Mouse (Mus musculus) CH12.LX (cell line): ENCODE data around the gene Pik3r2. TPM values are rescaled to one million over a fixed set of nuclear protein-coding genes. Genes with fewer than 3 reads are reported as not detected.

Experiments
- DNase-seq: peaks from one replicate; pipeline ENCODE4 v3.0.0-alpha.2; 2013; ENCODE audit errors: extremely low read depth
- H3K27ac ChIP-seq: 2 replicates; pipeline ENCODE4 v1.5.1; 2012; ENCODE audit warnings: low read depth, mild to moderate bottlenecking, control low read depth, moderate library complexity; ENCODE audit not compliant: insufficient read depth
- H3K27me3 ChIP-seq: replicated peaks from 2 replicates; pipeline ENCODE3; 2012; ENCODE audit warnings: inconsistent platforms
- H3K36me3 ChIP-seq, 2 experiments: replicated peaks in 1 of 2; 2 replicates each; pipeline versions ENCODE3 to v1.6.1; 2012; ENCODE audit warnings: inconsistent platforms in 1 of 2, low read length in 1 of 2, mild to moderate bottlenecking in 1 of 2, mixed read lengths in 1 of 2, moderate library complexity in 1 of 2; ENCODE audit not compliant: control insufficient read depth in 1 of 2, insufficient read depth in 1 of 2
- H3K4me1 ChIP-seq, 2 experiments: 2 replicates each; pipeline ENCODE4 v1.6.1; 2012; ENCODE audit warnings: inconsistent platforms in 1 of 2, moderate library complexity in 1 of 2; ENCODE audit not compliant: insufficient read depth in 2 of 2, control insufficient read depth in 1 of 2
- H3K4me2 ChIP-seq: 2 replicates; pipeline ENCODE4 v1.6.1; 2012; ENCODE audit warnings: low read depth, mild to moderate bottlenecking, control low read depth; ENCODE audit not compliant: poor library complexity, insufficient read depth, severe bottlenecking
- H3K4me3 ChIP-seq, 3 experiments: fragments of 150-350 bp in 1 of 3; sonication (generic) in 1 of 3; replicated peaks in 1 of 3; 2 replicates each; pipeline versions ENCODE3 to v1.5.1; 2011 to 2012; ENCODE audit warnings: low read depth in 2 of 3, low read length in 2 of 3, mild to moderate bottlenecking in 2 of 3, moderate library complexity in 2 of 3, control low read depth in 1 of 3, improper control_type of control experiment in 1 of 3, inconsistent platforms in 1 of 3, mixed read lengths in 1 of 3; ENCODE audit not compliant: poor library complexity in 1 of 3
- H3K79me2 ChIP-seq: replicated peaks from 2 replicates; pipeline ENCODE4 v1.6.1; 2012; ENCODE audit warnings: mild to moderate bottlenecking, moderate library complexity; ENCODE audit not compliant: control insufficient read depth, poor library complexity, insufficient read depth, severe bottlenecking; ENCODE audit errors: extremely low read depth
- H3K9ac ChIP-seq: 2 replicates; pipeline ENCODE4 v1.6.1; 2012; ENCODE audit warnings: low read depth, mild to moderate bottlenecking, control low read depth, moderate library complexity; ENCODE audit not compliant: insufficient read depth
- H3K9me3 ChIP-seq: replicated peaks from 2 replicates; pipeline ENCODE3; 2012; ENCODE audit warnings: low read length, inconsistent platforms, mixed read lengths
- CTCF ChIP-seq, 2 experiments: IDR thresholded peaks in 1 of 2; conservative IDR thresholded peaks in 1 of 2; 2 replicates each; pipeline ENCODE4 v1.5.1; 2011 to 2012; ENCODE audit warnings: low read depth in 2 of 2, low read length in 2 of 2, improper control_type of control experiment in 1 of 2, inconsistent platforms in 1 of 2, mild to moderate bottlenecking in 1 of 2, moderate library complexity in 1 of 2
- E2F4 ChIP-seq: IDR thresholded peaks from 2 replicates; pipeline ENCODE4 v1.6.1; 2011; ENCODE audit warnings: low read depth, low read length, improper control_type of control experiment; ENCODE audit not compliant: insufficient replicate concordance
- ELF1 ChIP-seq: IDR thresholded peaks from 2 replicates; pipeline ENCODE4 v1.6.1; 2014; ENCODE audit warnings: low read depth, mild to moderate bottlenecking, inconsistent platforms, low read length, improper control_type of control experiment
- EP300 ChIP-seq: IDR thresholded peaks from 2 replicates; pipeline ENCODE4 v1.6.1; 2011; ENCODE audit warnings: low read length, improper control_type of control experiment
- ETS1 ChIP-seq: conservative IDR thresholded peaks from 2 replicates; pipeline ENCODE4 v1.6.1; 2012; ENCODE audit warnings: low read depth, mild to moderate bottlenecking, inconsistent platforms, low read length, improper control_type of control experiment, moderate library complexity
- GABPA ChIP-seq: IDR thresholded peaks from 2 replicates; pipeline ENCODE4 v1.6.1; 2012; ENCODE audit warnings: low read depth, low read length, improper control_type of control experiment, inconsistent platforms; ENCODE audit not compliant: insufficient replicate concordance
- HCFC1 ChIP-seq: IDR thresholded peaks from 2 replicates; pipeline ENCODE4 v1.6.1; 2012; ENCODE audit warnings: low read depth, mild to moderate bottlenecking, inconsistent platforms, low read length, improper control_type of control experiment
- JUN ChIP-seq: IDR thresholded peaks from 2 replicates; pipeline ENCODE4 v1.6.1; 2011; ENCODE audit warnings: low read depth, mild to moderate bottlenecking, low read length, improper control_type of control experiment, moderate library complexity; ENCODE audit not compliant: insufficient read depth
- JUND ChIP-seq: conservative IDR thresholded peaks from 2 replicates; pipeline ENCODE4 v1.6.1; 2011; ENCODE audit warnings: low read depth, low read length, improper control_type of control experiment
- MAX ChIP-seq: IDR thresholded peaks from 2 replicates; pipeline ENCODE4 v1.6.1; 2011; ENCODE audit warnings: low read length, improper control_type of control experiment
- MAZ ChIP-seq: IDR thresholded peaks from 2 replicates; pipeline ENCODE4 v1.6.1; 2012; ENCODE audit warnings: low read depth, mild to moderate bottlenecking, inconsistent platforms, low read length, improper control_type of control experiment, moderate library complexity
- NRF1 ChIP-seq: IDR thresholded peaks from 2 replicates; pipeline ENCODE4 v1.6.1; 2014; ENCODE audit warnings: low read depth, mild to moderate bottlenecking, inconsistent platforms, low read length, improper control_type of control experiment, moderate library complexity
- PAX5 ChIP-seq: IDR thresholded peaks from 2 replicates; pipeline ENCODE4 v1.6.1; 2012; ENCODE audit warnings: low read length, inconsistent platforms, mixed read lengths
- POLR2AphosphoS2 ChIP-seq: IDR thresholded peaks from 2 replicates; pipeline ENCODE4 v1.6.1; 2011; ENCODE audit warnings: low read depth, low read length, improper control_type of control experiment
- RAD21 ChIP-seq: IDR thresholded peaks from 2 replicates; pipeline ENCODE4 v1.6.1; 2011; ENCODE audit warnings: low read depth, mild to moderate bottlenecking, low read length, improper control_type of control experiment, moderate library complexity
- RCOR1 ChIP-seq: conservative IDR thresholded peaks from 2 replicates; pipeline ENCODE4 v1.6.1; 2012; ENCODE audit warnings: low read depth, mild to moderate bottlenecking, inconsistent platforms, low read length, improper control_type of control experiment
- SIN3A ChIP-seq: IDR thresholded peaks from 2 replicates; pipeline ENCODE4 v1.6.1; 2012; ENCODE audit warnings: low read length, improper control_type of control experiment, inconsistent platforms
- SMC3 ChIP-seq: IDR thresholded peaks from 2 replicates; pipeline ENCODE4 v1.6.1; 2011; ENCODE audit warnings: low read depth, low read length, improper control_type of control experiment
- TCF12 ChIP-seq: IDR thresholded peaks from 2 replicates; pipeline ENCODE4 v1.6.1; 2014; ENCODE audit warnings: low read depth, mild to moderate bottlenecking, inconsistent platforms, low read length, improper control_type of control experiment
- ZC3H11A ChIP-seq: IDR thresholded peaks from 2 replicates; pipeline ENCODE4 v1.6.1; 2012; ENCODE audit warnings: low read depth, mild to moderate bottlenecking, inconsistent platforms, low read length, improper control_type of control experiment
- ZMIZ1 ChIP-seq: IDR thresholded peaks from 2 replicates; pipeline ENCODE4 v1.6.1; 2012; ENCODE audit warnings: low read depth, mild to moderate bottlenecking, inconsistent platforms, low read length, improper control_type of control experiment
- ZNF384 ChIP-seq: IDR thresholded peaks from 2 replicates; pipeline ENCODE4 v1.6.1; 2012; ENCODE audit warnings: low read depth, low read length, improper control_type of control experiment, inconsistent platforms
- dilution Hi-C: fragments of 300-500 bp; cut with MboI; formaldehyde crosslinking; loops from 2 replicates; pipeline ENCODE4 v1.14.3; 2020; ENCODE audit warnings: low sequenced_read_pairs; ENCODE audit not compliant: extremely low pct_unique_long_range_greater_than_20kb, extremely low pct_ligation_motif_present
- in situ Hi-C: fragments of 300-500 bp; cut with MboI; formaldehyde crosslinking; loops from 3 replicates; pipeline ENCODE4 v1.14.3; 2019; ENCODE audit warnings: low sequenced_read_pairs, low pct_ligation_motif_present, low pct_unique_long_range_greater_than_20kb, mixed read lengths
- polyA plus RNA-seq: library from polyadenylated mRNA; unstranded; fragments of >175 nt; gene quantifications from 2 replicates; pipeline ENCODE4 v1.2.1, GENCODE M21; 2012; ENCODE audit warnings: low read depth; ENCODE audit not compliant: insufficient read length
- total RNA-seq, 2 experiments: library from RNA; depleted of rRNA; stranded (reverse); fragments of 300-350 nt in 1 of 2; fragments of >200 nt in 1 of 2; gene quantifications; 2 replicates each; pipeline ENCODE4 v1.2.3; 2012 to 2014

The Pik3r2 gene
- total and polyA plus RNA-seq, 3 experiments: 13.8 to 45.9 (median 25.8) TPM

- Histone ChIP-seq H3K27ac (no peak overlapping the region), H3K4me3 (no peak overlapping the region), H3K4me1 (peaks cover 21 to 35% of the 10 kb centered on the region in 2 experiments), H3K9me3 (no peaks in the 10 kb centered on the region), H3K27me3 (no peaks in the 10 kb centered on the region), H3K79me2 (no peaks in the 10 kb centered on the region), H3K36me3 (no peaks in the 10 kb centered on the region), H3K9ac (no peak overlapping the region), H3K4me2 (no peak overlapping the region)
- TF ChIP-seq ZMIZ1 (no peak), MAZ (no peak), POLR2AphosphoS2 (no peak), ZNF384 (no peak), TCF12 (no peak), ZC3H11A (no peak), CTCF (conservative IDR thresholded peaks at IDR 0.05 in 1 of 2, IDR thresholded peaks at IDR 0.05 in 1 of 2; ENCODE audit: low read depth in 2 of 2, low read length in 2 of 2) (no peak), HCFC1 (no peak), ELF1 (no peak), ETS1 (no peak), NRF1 (no peak), SMC3 (no peak)
- dilution Hi-C loops (no loop called here), in situ Hi-C loops (no loop called here)
- no peak for DNase-seq
These were observed 49.8 kb downstream of the Pik3r2 start for GRCm38 (mm10) chr8:70726721-70727120.

DNA sequence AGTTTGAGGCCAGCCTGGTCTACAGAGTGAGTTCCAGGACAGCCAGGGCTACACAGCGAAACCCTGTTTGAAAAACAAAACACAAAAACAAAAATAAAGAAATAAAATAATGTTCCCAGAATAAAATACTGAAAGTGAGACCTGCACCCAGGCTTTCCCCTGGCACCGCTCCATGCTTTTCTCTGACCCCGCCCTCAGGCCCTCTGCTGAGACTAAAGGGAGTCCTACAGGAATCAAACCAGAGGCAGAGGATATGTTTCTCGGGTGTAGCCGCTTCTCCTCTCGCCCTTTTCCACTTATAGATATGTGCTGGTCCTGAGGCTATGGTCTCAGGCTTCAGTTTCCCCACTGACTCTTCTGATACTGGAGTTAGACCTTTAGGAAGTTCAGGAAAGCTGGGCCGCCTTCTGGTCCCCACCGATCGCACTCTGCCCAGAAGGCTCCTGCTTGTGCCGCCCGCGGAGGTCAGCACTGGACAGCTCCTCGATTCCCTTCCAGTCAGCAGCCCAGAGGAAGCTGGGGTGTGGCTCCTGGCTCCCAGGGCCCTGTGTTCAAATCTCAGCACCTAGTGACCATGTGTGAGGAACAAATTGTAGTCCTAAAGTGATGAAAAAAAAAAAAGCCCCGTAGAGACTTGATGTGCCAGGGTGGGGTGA is 50.6 kb downstream of the Pik3r2 start:
- Histone ChIP-seq H3K27ac (no peak overlapping the region), H3K4me2 (no peak overlapping the region)
- in situ Hi-C loops: no loop called here
- TF ChIP-seq SIN3A: no peak
- no peak for TF ChIP-seq PAX5
- TF ChIP-seq RAD21: no peak
- no peak for TF ChIP-seq EP300
- TF ChIP-seq RCOR1: no peak
- no peak for TF ChIP-seq TCF12
- TF ChIP-seq JUN: no peak
- TF ChIP-seq MAX: no peak
- no peak for TF ChIP-seq GABPA
- no peak for TF ChIP-seq E2F4
- no peak for TF ChIP-seq ZC3H11A
- no peak for TF ChIP-seq HCFC1
- TF ChIP-seq CTCF (conservative IDR thresholded peaks at IDR 0.05 in 1 of 2, IDR thresholded peaks at IDR 0.05 in 1 of 2; ENCODE audit: low read depth in 2 of 2, low read length in 2 of 2): no peak
- TF ChIP-seq JUND: no peak
- TF ChIP-seq, all 38 proteins: peak for 0
- H3K9ac ChIP-seq: no peak overlapping the region
- no peaks in the 10 kb centered on the region for H3K9me3 ChIP-seq
- H3K4me3 ChIP-seq: no peak overlapping the region
- H3K79me2 ChIP-seq: no peaks in the 10 kb centered on the region
- peaks cover 18 to 29% of the 10 kb centered on the region in 2 experiments for H3K4me1 ChIP-seq
- H3K36me3 ChIP-seq: no peaks in the 10 kb centered on the region
- no peaks in the 10 kb centered on the region for H3K27me3 ChIP-seq
- dilution Hi-C loops: no loop called here
- DNase-seq: no peak
